Mouse (Mus musculus): Measurements from ENCODE around the gene Frmpd2.

- TF ChIP-seq POLR2A (IDR thresholded peaks at IDR 0.05; ENCODE audit: borderline replicate concordance, low read depth, low read length), result no peak
- TF ChIP-seq CTCF (IDR thresholded peaks at IDR 0.05; ENCODE audit: low read depth, low read length), result no peak
Measured at GRCm38 (mm10) chr14:33545565-33546143, 74.2 kb downstream of the Frmpd2 start.
